13 mouse cellular contexts compared by ENCODE assay signal in genomic region chr19:53448206-53448605, GRCm38 (mm10). TPM values are rescaled to one million over a fixed set of nuclear protein-coding genes. Genes with fewer than 3 reads are reported as not detected.
A peak's percentile ranks its signal among the peaks of the same experiment; 100 is the strongest.
DNase-seq lines count a peak whose midpoint lies in the region; ATAC-seq and TF ChIP-seq lines count a peak whose summit lies in the region.
"Had no signal": no experiment of that assay in that cellular context is flagged by ENCODE, and none has a peak within 500 bp of the region (broad histone marks: within the 10 kb centered on the region; RNA-seq: fewer than 3 reads in every experiment).

No protein-coding gene starts in this region.

- intact Hi-C loops in left cerebral cortex, postnatal 4 days (cut with DNase I): no loop called here
- intact Hi-C loops in left cerebral cortex, postnatal 10 days (cut with DNase I): no loop called here

- DNase-seq in cerebellum, adult 2 months: peak; percentile 62 to 67
- peak; percentile 39 for DNase-seq in left cerebral cortex, postnatal 4 days
- DNase-seq in left cerebral cortex, postnatal 10 days (ENCODE audit: extremely low spot score in 1 of 2, low spot score in 2 of 2): no peak
- DNase-seq in adipocyte (ENCODE audit: low spot score): peak; percentile 61
- DNase-seq in lung, postnatal 4 days: peak; percentile 53 to 76
- no peak for DNase-seq in embryo, embryonic 11 days
- DNase-seq in spleen, postnatal 10 days (ENCODE audit: low spot score in 2 of 2): no peak
- DNase-seq: heart, adult 11 months; thymus, adult 18-20 months had no signal

- H3K27ac ChIP-seq in cerebellum, adult 2 months (ENCODE audit: insufficient read depth, low read length): 0 out of 2 replicates have a peak overlapping the region, but pooled peaks have one; percentile 11
- H3K27ac ChIP-seq: embryonic facial prominence, embryonic 13.5 days; left cerebral cortex, adult 2 months; lung, embryonic 15.5 days had no signal

- TF ChIP-seq POLR2A in cerebellum, adult 2 months (IDR thresholded peaks at IDR 0.05; ENCODE audit: borderline replicate concordance, insufficient read depth, low read length): no peak

- H3K4me3 ChIP-seq in cerebellum, adult 2 months (replicated peaks; ENCODE audit: insufficient read depth, low read depth, low read length): no peak overlapping the region
- H3K4me3 ChIP-seq: embryonic facial prominence, embryonic 13.5 days; left cerebral cortex, adult 2 months; lung, embryonic 15.5 days had no signal

- no peak for TF ChIP-seq CTCF in cerebellum, adult 2 months (IDR thresholded peaks at IDR 0.05; ENCODE audit: borderline replicate concordance, insufficient read depth, low read depth, low read length)

- H3K27me3 ChIP-seq in cerebellum, adult 2 months (ENCODE audit: control insufficient read depth, insufficient read depth, low read length): no peaks in the 10 kb centered on the region
- H3K27me3 ChIP-seq: embryonic facial prominence, embryonic 13.5 days; lung, embryonic 15.5 days had no signal

- WGBS in cerebellum, adult 2 months: 32% methylated on average over 10 of the region's 10 CpGs

- peaks cover 56% of the 10 kb centered on the region for H3K4me1 ChIP-seq in cerebellum, adult 2 months (ENCODE audit: control insufficient read depth, insufficient read depth, low read length)

- ATAC-seq in cerebellum, adult (ENCODE audit: insufficient number of reproducible peaks, low FRiP score, low TSS enrichment): no peak

RNA-seq across cellular contexts. Expression of gene Smndc1, which starts 57.8 kb away (rescaled TPM):
- 24.6 and 26.1 TPM in 2 replicates for polyA plus RNA-seq in cerebellum, adult 2 months (2012; rRNA removed)
- total RNA-seq in left cerebral cortex, postnatal 4 days (2021): 10 to 100 TPM; 38.6 to 45.1 TPM
- total RNA-seq in left cerebral cortex, postnatal 10 days (2021): 10 to 100 TPM; 32.3 to 38.3 TPM

Comparison
In these comparisons a context has a peak if more than half of its experiments do, and no peak if none do; other contexts are left out.
1. DNase-seq: peak in cerebellum, adult 2 months (2 of 2), left cerebral cortex, postnatal 4 days (single experiment), adipocyte (single experiment) and lung, postnatal 4 days (2 of 2); none in left cerebral cortex, postnatal 10 days (0 of 2), embryo, embryonic 11 days (single experiment) and spleen, postnatal 10 days (0 of 2).